17 mouse cellular contexts compared by ENCODE assay signal in the genomic region with DNA sequence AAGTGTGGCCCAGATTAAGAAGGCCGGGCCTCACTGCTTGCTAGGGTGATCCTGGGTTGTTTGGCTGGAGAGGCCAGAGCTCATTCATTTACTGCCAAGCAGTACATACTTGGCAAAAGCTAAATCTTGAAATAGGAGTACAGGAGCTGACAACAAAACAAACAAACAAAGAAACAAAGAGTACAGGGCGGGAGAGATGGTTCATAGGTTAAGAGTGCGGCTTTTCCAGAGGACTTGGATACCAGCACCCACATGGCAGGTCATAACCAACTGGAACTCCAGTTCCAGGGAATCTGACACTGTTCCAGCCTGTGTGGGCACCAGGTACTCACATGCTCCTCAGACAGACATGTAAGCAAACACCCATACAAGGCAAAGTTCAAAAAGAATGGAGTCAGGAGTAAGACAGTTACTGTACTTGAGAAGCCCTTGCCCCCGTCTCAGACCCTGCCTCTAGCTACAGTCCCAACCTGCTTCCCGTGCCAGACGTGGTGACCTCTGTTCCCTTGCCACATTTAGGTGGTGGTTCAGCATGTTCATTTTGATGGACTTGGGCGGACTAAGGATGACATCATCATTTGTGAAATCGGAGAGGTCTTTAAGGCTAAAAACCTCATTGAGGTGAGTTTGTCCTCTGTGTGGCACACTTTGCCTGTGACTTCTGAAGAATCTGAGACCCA. TPM values are rescaled to one million over a fixed set of nuclear protein-coding genes. Genes with fewer than 3 reads are reported as not detected.
DNase-seq lines count a peak whose midpoint lies in the region; TF ChIP-seq lines count a peak whose summit lies in the region.
"Had no signal": no experiment of that assay in that cellular context is flagged by ENCODE, and none has a peak within 500 bp of the region (broad histone marks: within the 10 kb centered on the region; RNA-seq: fewer than 3 reads in every experiment).

No protein-coding gene starts in this region.

- intact Hi-C loops in gastrocnemius, adult 2 months (cut with DNase I): loop anchor here (10.0 kb wide), 1 partner anchor 788 kb away; a partner anchor contains a TSS

- DNase-seq in gastrocnemius, adult 2 months: no peak
- no peak for DNase-seq in gastrocnemius, adult 18-20 months (ENCODE audit: low spot score)
- DNase-seq in kidney, postnatal 36 days: peak; percentile 39 to 46
- no peak for DNase-seq in kidney, postnatal 10 days
- DNase-seq in ovary, adult 18-20 months (ENCODE audit: low spot score): peak; percentile 39
- DNase-seq in ovary, postnatal 14 days (ENCODE audit: low spot score): no peak
- DNase-seq: cerebellum, adult 11-12 months; cerebellum, adult 9-10 months; cerebellum, postnatal 25 days; gastrocnemius, postnatal 14 days; heart, postnatal 14 days had no signal

- peak overlapping the region; percentile 61 for H3K27ac ChIP-seq in gastrocnemius, adult 2 months
- H3K27ac ChIP-seq: embryonic facial prominence, embryonic 12.5 days; forebrain, embryonic 15.5 days; heart, embryonic 15.5 days; hindbrain, embryonic 13.5 days; hindbrain, postnatal 0 days had no signal

- no peak for TF ChIP-seq CTCF in gastrocnemius, adult 2 months (IDR thresholded peaks at IDR 0.05)

- no peak overlapping the region for H3K4me3 ChIP-seq in gastrocnemius, adult 2 months
- H3K4me3 ChIP-seq: embryonic facial prominence, embryonic 12.5 days; forebrain, embryonic 15.5 days; heart, embryonic 15.5 days; hindbrain, embryonic 13.5 days had no signal

RNA-seq across cellular contexts. Expression of a gene that starts 4.6 kb away (rescaled TPM):
- total RNA-seq in gastrocnemius, adult 2 months (2021): 100 to 1,000 TPM; 154 to 224 TPM
- 100 to 1,000 TPM; 174 to 210 TPM for total RNA-seq in gastrocnemius, adult 18-20 months (2021)

RNA-seq across cellular contexts. Expression of a gene that starts 29.0 kb away (rescaled TPM):
- total RNA-seq in gastrocnemius, adult 2 months (2021): 10 to 100 TPM in 1 of 2 experiments, 1 to 10 TPM in 1; 1.8 to 18.9 TPM
- 10 to 100 TPM in 1 of 2 experiments, 1 to 10 TPM in 1; 5.0 to 10.8 TPM for total RNA-seq in gastrocnemius, adult 18-20 months (2021)
- total RNA-seq: hematopoietic stem cell, adult 5-6 weeks had no signal

RNA-seq across cellular contexts. Expression of a gene that starts 35.2 kb away (rescaled TPM):
- total RNA-seq in gastrocnemius, adult 2 months (2021): 10 to 100 TPM; 48.4 to 63.3 TPM
- total RNA-seq in gastrocnemius, adult 18-20 months (2021): 10 to 100 TPM; 35.7 to 58.2 TPM

Comparison
In these comparisons a context has a peak if more than half of its experiments do, and no peak if none do; other contexts are left out.
1. DNase-seq: peak in kidney, postnatal 36 days (2 of 2) and ovary, adult 18-20 months (single experiment); none in gastrocnemius, adult 2 months (single experiment), gastrocnemius, adult 18-20 months (single experiment), kidney, postnatal 10 days (single experiment) and ovary, postnatal 14 days (single experiment).